Mouse (Mus musculus) intestine, embryonic 15.5 days (tissue): ENCODE measurements around the gene Srsf9. TPM values are rescaled to one million over a fixed set of nuclear protein-coding genes. Genes with fewer than 3 reads are reported as not detected.
"Not testable (repeated sequence)": the region's sequence is repeated elsewhere in the genome, so short reads cannot be mapped to it uniquely, and the experiment has no call there.

Source experiments
- ATAC-seq: fragments of 200-750 bp; cut with Nextera tagmentation; 2 replicates; pipeline ENCODE4 v1.8.0; 2017; ENCODE audit warnings: moderate TSS enrichment, moderate library complexity
- H3K27ac ChIP-seq: fragments of 300-500 bp; sonication (generic); 2 replicates; pipeline ENCODE4 v1.5.1; 2015; ENCODE audit warnings: mild to moderate bottlenecking, inconsistent platforms
- H3K27me3 ChIP-seq: fragments of 300-500 bp; sonication (generic); replicated peaks from 2 replicates; pipeline ENCODE4 v1.6.1; 2015; ENCODE audit warnings: inconsistent platforms
- H3K36me3 ChIP-seq: fragments of 300-500 bp; sonication (generic); 2 replicates; pipeline ENCODE4 v1.6.1; 2015; ENCODE audit warnings: inconsistent platforms
- H3K4me1 ChIP-seq: fragments of 300-500 bp; sonication (generic); replicated peaks from 2 replicates; pipeline ENCODE4 v1.6.1; 2015; ENCODE audit warnings: inconsistent platforms
- H3K4me2 ChIP-seq: fragments of 300-500 bp; sonication (generic); replicated peaks from 2 replicates; pipeline ENCODE4 v1.6.1; 2015; ENCODE audit warnings: mild to moderate bottlenecking, inconsistent platforms
- H3K4me3 ChIP-seq: fragments of 300-500 bp; sonication (generic); replicated peaks from 2 replicates; pipeline ENCODE4 v1.5.1; 2015; ENCODE audit warnings: inconsistent platforms
- H3K9ac ChIP-seq: fragments of 300-500 bp; sonication (generic); 2 replicates; pipeline ENCODE4 v1.6.1; 2015; ENCODE audit warnings: inconsistent platforms
- H3K9me3 ChIP-seq: fragments of 300-500 bp; sonication (generic); 2 replicates; pipeline ENCODE4 v1.6.1; 2016; ENCODE audit warnings: inconsistent platforms
- WGBS: fragments of 180-500 bp; shearing (Covaris S2); methylation state at CpG from one replicate; pipeline ENCODE4 v1.1.7; 2015; 5-methylcytosine and 5-hydroxymethylcytosine counted together
- polyA plus RNA-seq: library from polyadenylated mRNA; unstranded; fragments of >200 nt; fragmentation: Nextera tagmentation; extraction: Ambion mirVana; gene quantifications from 2 replicates; pipeline ENCODE4 v1.2.1, GENCODE M21; 2015

Srsf9 gene
- polyA plus RNA-seq, 1 experiment from 2014 or later, result 220 TPM

DNA sequence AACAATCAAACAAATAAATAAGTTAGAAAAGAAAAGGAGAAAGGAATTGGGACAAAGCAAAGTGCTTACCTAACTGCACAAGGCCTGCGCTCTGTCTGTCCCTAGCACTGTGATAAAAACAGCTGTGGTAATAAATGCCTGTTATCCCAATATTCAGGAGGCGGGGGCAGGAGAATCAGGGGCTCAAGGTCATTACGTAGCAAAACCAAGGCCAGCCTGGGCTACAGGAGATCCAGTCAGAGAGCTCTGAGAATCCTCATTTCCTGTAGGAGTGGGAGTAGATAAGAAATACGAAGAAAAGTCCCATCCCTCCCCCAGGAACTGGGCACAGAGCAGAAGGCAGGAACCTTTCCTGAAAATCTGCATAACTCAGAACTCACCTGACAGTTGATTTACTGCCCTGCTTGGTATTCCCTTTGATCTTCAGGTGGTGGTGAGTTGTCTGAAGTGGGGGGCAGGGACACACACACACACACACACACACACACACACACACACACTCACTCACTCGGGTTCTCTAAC lies 32.9 kb downstream of the Srsf9 start:
- Histone ChIP-seq H3K36me3 (no peaks in the 10 kb centered on the region), H3K9me3 (no peaks in the 10 kb centered on the region), H3K4me3 (no peak overlapping the region), H3K27ac (no peak overlapping the region), H3K27me3 (no peaks in the 10 kb centered on the region), H3K9ac (no peak overlapping the region), H3K4me1 (0 out of 2 replicates have a peak, but pooled peaks cover 5% of the 10 kb centered on the region), H3K4me2 (no peak overlapping the region)
- WGBS, result 44% methylated on average over 5 of the region's 5 CpGs
- peak; percentile 62; the same call in 1 of the 2 replicates for ATAC-seq

GRCm38 (mm10) chr5:115362216-115362615 lies 35.2 kb downstream of the Srsf9 start:
- WGBS, result 32% methylated on average over 7 of the region's 7 CpGs
- H3K4me3 ChIP-seq, result no peak overlapping the region
- H3K9ac ChIP-seq, result no peak overlapping the region
- no peaks in the 10 kb centered on the region for H3K27me3 ChIP-seq
- no peak overlapping the region for H3K27ac ChIP-seq
- no peaks in the 10 kb centered on the region for H3K36me3 ChIP-seq
- no peak for ATAC-seq
- H3K4me2 ChIP-seq, result no peak overlapping the region
- no peaks in the 10 kb centered on the region for H3K9me3 ChIP-seq
- 0 out of 2 replicates have a peak, but pooled peaks cover 5% of the 10 kb centered on the region for H3K4me1 ChIP-seq

GRCm38 (mm10) chr5:115362819-115363714 lies 36.1 kb downstream of the Srsf9 start:
- 0 out of 2 replicates have a peak, but pooled peaks cover 5% of the 10 kb centered on the region for H3K4me1 ChIP-seq
- no peaks in the 10 kb centered on the region for H3K9me3 ChIP-seq
- no peaks in the 10 kb centered on the region for H3K36me3 ChIP-seq
- no peak overlapping the region for H3K9ac ChIP-seq
- H3K4me3 ChIP-seq, result no peak overlapping the region
- ATAC-seq, result no peak
- no peaks in the 10 kb centered on the region for H3K27me3 ChIP-seq
- WGBS, result 23% methylated on average over 19 of the region's 19 CpGs
- H3K27ac ChIP-seq, result no peak overlapping the region
- no peak overlapping the region for H3K4me2 ChIP-seq

GRCm38 (mm10) chr5:115364782-115365181 lies 37.8 kb downstream of the Srsf9 start:
- 82% methylated on average over 4 of the region's 4 CpGs for WGBS
- ATAC-seq, result no peak
- no peak overlapping the region for H3K9ac ChIP-seq

GRCm38 (mm10) chr5:115371736-115372135 lies 44.8 kb downstream of the Srsf9 start:
- ATAC-seq, result no peak
- H3K4me1 ChIP-seq, result peaks cover 3% of the 10 kb centered on the region
- H3K27me3 ChIP-seq, result no peaks in the 10 kb centered on the region
- H3K9ac ChIP-seq, result no peak overlapping the region
- no peaks in the 10 kb centered on the region for H3K36me3 ChIP-seq
- no peak overlapping the region for H3K4me2 ChIP-seq
- H3K4me3 ChIP-seq, result no peak overlapping the region
- no peaks in the 10 kb centered on the region for H3K9me3 ChIP-seq
- 25% methylated on average over 9 of the region's 9 CpGs for WGBS
- H3K27ac ChIP-seq, result no peak overlapping the region

More at GRCm38 (mm10) chr5:115364782-115365181, 37.8 kb downstream of the Srsf9 start:
- no peak overlapping the region for H3K27ac ChIP-seq
- H3K4me3 ChIP-seq, result no peak overlapping the region
- no peaks in the 10 kb centered on the region for H3K9me3 ChIP-seq
- no peaks in the 10 kb centered on the region for H3K36me3 ChIP-seq
- H3K27me3 ChIP-seq, result no peaks in the 10 kb centered on the region
- H3K4me1 ChIP-seq, result no peaks in the 10 kb centered on the region
- H3K4me2 ChIP-seq, result no peak overlapping the region

DNA sequence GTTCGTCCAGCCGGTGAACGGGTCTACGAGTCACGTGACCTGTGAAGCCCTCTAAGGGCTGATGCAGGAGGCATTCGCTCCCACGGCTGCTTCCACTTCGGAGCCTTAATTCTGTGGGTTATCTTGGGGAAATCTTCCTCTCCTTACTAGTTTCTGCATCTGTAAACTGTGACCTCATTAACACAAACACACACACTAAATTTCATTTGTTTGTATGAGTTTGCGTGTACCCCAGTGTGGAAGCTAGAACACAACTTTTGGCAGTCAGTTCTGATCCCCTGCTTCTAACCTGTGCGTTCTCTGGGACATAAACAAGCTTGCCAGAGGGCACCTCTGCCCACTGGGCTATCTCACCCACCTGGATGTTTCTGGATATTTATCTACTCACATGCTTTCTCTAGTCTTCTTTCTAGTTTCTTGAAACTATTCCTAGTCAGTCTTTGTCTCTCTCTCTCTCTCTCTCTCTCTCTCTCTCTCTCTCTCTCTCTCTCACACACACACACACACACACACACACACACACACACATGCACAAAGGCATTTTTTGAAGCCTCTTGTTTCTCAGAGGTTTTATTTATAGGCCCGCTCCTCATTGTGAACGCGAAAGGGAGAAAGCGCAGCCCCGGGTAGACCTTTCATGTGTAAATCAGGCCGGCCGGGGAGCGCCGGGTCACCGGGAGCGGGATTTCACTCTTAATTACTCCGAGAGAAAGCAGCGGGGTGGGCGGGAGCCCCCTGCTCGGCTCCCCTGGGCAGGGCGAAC lies 46.6 kb downstream of the Srsf9 start:
- WGBS, result 25% methylated on average over 26 of the region's 26 CpGs
- no peak for ATAC-seq
- Histone ChIP-seq H3K27ac (no peak overlapping the region), H3K4me3 (peak overlapping the region; percentile 18; the same call in 1 of the 2 replicates), H3K9me3 (no peaks in the 10 kb centered on the region), H3K9ac (peak overlapping the region; percentile 42; the same call in 1 of the 2 replicates), H3K36me3 (no peaks in the 10 kb centered on the region), H3K4me2 (peak overlapping the region; percentile 66), H3K4me1 (peaks cover 3% of the 10 kb centered on the region), H3K27me3 (no peaks in the 10 kb centered on the region)

- Histone ChIP-seq H3K27me3 (no peaks in the 10 kb centered on the region), H3K9me3 (no peaks in the 10 kb centered on the region), H3K4me3 (peak overlapping the region; percentile 18; the same call in 1 of the 2 replicates), H3K4me1 (peaks cover 3% of the 10 kb centered on the region), H3K27ac (no peak overlapping the region), H3K4me2 (peak overlapping the region; percentile 66), H3K36me3 (no peaks in the 10 kb centered on the region), H3K9ac (peak overlapping the region; percentile 42; the same call in 1 of the 2 replicates)
- 26% methylated on average over 11 of the region's 11 CpGs for WGBS
- no peak for ATAC-seq
Measured at GRCm38 (mm10) chr5:115374204-115374820, 47.3 kb downstream of the Srsf9 start.

GRCm38 (mm10) chr5:115375436-115375835 lies 48.5 kb downstream of the Srsf9 start:
- Histone ChIP-seq H3K27ac (no peak overlapping the region), H3K9ac (no peak overlapping the region), H3K36me3 (no peaks in the 10 kb centered on the region), H3K4me1 (peaks cover 3% of the 10 kb centered on the region), H3K4me3 (no peak overlapping the region), H3K27me3 (no peaks in the 10 kb centered on the region), H3K4me2 (no peak overlapping the region), H3K9me3 (no peaks in the 10 kb centered on the region)
- no peak for ATAC-seq
- 88% methylated on average over 2 of the region's 2 CpGs for WGBS

GRCm38 (mm10) chr5:115378882-115379281 lies 51.9 kb downstream of the Srsf9 start:
- not testable (repeated sequence) for H3K9me3 ChIP-seq, H3K4me2 ChIP-seq, ATAC-seq, H3K27me3 ChIP-seq, H3K27ac ChIP-seq, H3K4me1 ChIP-seq, H3K9ac ChIP-seq, H3K4me3 ChIP-seq, H3K36me3 ChIP-seq
- WGBS, result 62% methylated on average over 2 of the region's 2 CpGs
